Mouse (Mus musculus) 3T3-L1 (cell line): ENCODE measurements around the gene Faiml.

Experiments used
- DNase-seq: peaks from one replicate; pipeline ENCODE4 v3.0.0-alpha.2; 2015; ENCODE audit warnings: low read depth, low spot score

Faiml gene

DNA sequence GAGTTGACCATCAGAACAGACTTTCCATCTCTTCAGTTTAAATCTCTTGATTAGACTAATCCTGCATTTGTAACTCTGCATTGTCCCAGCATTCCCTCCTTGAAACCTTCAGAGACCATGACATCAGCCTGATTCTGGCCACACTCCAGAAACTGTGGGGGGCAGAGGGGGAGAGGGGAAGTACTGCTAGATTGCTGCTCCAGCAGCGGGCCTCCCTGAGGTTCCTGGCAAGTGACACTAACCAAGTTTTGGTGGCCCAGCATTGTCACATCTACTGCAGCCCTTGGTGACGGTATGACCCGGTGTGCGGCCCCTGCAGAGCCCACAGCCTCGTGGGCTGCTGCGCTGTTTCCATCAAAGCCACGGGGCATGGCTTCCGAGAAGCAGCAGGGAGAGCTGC is 56.8 kb downstream of the Faiml start:
- no peak for DNase-seq
